Mouse (Mus musculus) brown adipose tissue, adult 24 weeks (tissue): ENCODE measurements at regions not wholly inside any gene's neighbourhood (a gene's known extent, or its start where the extent isn't known, plus 50 kb on each side); places are given as distances from the start of the nearest gene placed in this dataset.

Source experiments
- H3K27ac ChIP-seq: fragments of 200-500 bp; replicated peaks from 2 replicates; pipeline ENCODE4 v1.5.1; 2012; ENCODE audit warnings: low read depth, mild to moderate bottlenecking, low read length
- H3K4me1 ChIP-seq: fragments of 200-500 bp; 2 replicates; pipeline ENCODE4 v1.6.1; 2012; ENCODE audit warnings: low read length, mixed read lengths; ENCODE audit not compliant: control insufficient read depth, insufficient read depth, insufficient read length
- H3K4me3 ChIP-seq: fragments of 200-500 bp; 2 replicates; pipeline ENCODE4 v1.5.1; 2012; ENCODE audit warnings: low read depth, mild to moderate bottlenecking, low read length, moderate library complexity; ENCODE audit not compliant: insufficient read depth

DNA sequence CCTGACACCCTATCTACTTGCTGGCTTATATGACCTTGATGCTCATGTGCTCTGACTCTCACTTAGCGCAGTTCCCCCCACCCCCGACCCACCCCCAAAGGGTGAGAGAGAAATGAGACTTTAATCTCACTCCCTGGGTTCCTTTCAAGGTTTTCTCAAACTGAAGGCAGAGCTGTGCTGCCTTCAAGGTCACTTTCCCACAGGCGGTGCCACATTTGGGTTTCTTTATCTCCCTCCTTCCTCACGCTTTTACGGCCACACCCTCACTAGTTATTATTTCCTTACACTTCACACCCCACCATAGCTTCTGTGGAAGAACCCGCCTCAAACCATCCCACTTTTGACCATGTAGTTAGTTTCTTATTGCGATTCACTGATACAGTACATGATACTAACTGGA, 244.1 kb upstream of the Nr5a2 start:
- Histone ChIP-seq H3K4me1 (no peaks in the 10 kb centered on the region), H3K27ac (no peak overlapping the region), H3K4me3 (no peak overlapping the region)

DNA sequence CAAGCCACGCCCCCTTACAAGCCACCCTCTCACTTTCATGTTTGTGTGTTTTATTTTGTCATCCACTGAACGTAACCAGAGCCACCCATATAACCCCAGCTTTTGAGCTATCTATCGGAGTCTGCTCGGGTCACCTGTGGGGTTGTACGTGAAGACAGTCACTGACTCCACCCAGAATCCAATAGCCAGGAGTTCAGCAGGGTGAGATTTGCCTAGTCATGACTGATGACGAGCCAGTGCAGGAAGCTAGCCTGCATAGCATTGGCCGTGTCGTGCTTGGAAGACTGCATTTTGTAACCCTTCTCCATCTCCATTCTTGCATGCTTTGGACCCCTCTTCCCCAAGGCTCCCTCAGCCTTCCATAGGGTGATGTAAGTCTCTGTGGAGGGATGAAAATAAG, 243.3 kb upstream of the Nr5a2 start:
- Histone ChIP-seq H3K4me3 (no peak overlapping the region), H3K4me1 (no peaks in the 10 kb centered on the region), H3K27ac (no peak overlapping the region)

DNA sequence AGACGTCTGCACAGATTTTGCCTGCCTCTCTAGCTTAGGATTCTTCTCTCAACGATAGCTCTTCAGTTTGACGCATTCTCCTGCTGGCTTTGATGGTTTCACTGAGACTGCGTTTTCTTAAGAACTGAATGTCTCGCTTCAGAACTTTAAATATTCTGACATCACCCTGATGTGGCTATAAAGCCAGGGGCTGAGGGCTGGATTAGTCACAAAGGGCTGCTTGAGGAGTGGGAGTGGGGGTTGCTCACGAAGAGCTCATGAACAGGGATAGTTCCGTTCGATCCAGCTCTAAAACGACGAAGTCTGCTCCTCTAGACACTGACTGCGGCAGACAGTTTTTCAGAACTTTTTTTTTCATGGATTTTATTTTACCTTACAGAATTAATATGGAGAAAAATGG, 240.7 kb upstream of the Nr5a2 start:
- Histone ChIP-seq H3K4me3 (no peak overlapping the region), H3K27ac (no peak overlapping the region), H3K4me1 (no peaks in the 10 kb centered on the region)

GRCm38 (mm10) chr1:137195962-137196361, 235.7 kb upstream of the Nr5a2 start:
- no peak overlapping the region for H3K4me3 ChIP-seq
- H3K4me1 ChIP-seq: no peaks in the 10 kb centered on the region
- H3K27ac ChIP-seq: no peak overlapping the region

- Histone ChIP-seq H3K27ac (no peak overlapping the region), H3K4me3 (no peak overlapping the region), H3K4me1 (no peaks in the 10 kb centered on the region)
Measured at GRCm38 (mm10) chr1:137195065-137195620, 234.9 kb upstream of the Nr5a2 start.

DNA sequence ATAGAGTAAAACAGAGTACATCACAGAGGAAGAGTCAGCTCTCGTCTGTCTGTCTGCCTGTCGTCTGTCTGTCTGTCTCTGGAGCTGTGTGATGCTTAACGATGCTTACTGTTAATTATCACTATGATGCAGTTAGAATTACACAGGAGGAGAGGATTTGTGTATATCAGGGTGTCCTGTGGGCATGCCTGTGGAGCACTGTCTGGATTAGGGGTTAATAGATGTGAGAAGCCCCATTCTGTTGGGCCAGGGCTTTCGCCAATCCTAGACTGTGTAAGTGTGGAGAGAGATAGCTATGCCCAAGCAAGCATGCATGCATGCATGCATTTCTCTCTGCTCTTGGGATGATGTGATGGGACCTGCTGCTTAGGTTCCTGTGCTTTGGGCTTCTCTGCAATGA, 218.0 kb upstream of the Nr5a2 start:
- Histone ChIP-seq H3K27ac (no peak overlapping the region), H3K4me1 (no peaks in the 10 kb centered on the region), H3K4me3 (no peak overlapping the region)

- H3K27ac ChIP-seq: no peak overlapping the region
- H3K4me1 ChIP-seq: no peaks in the 10 kb centered on the region
- no peak overlapping the region for H3K4me3 ChIP-seq
Measured at GRCm38 (mm10) chr1:137176696-137177095, 216.4 kb upstream of the Nr5a2 start.

GRCm38 (mm10) chr1:137174081-137174480, 213.8 kb upstream of the Nr5a2 start:
- Histone ChIP-seq H3K27ac (no peak overlapping the region), H3K4me1 (no peaks in the 10 kb centered on the region), H3K4me3 (no peak overlapping the region)

DNA sequence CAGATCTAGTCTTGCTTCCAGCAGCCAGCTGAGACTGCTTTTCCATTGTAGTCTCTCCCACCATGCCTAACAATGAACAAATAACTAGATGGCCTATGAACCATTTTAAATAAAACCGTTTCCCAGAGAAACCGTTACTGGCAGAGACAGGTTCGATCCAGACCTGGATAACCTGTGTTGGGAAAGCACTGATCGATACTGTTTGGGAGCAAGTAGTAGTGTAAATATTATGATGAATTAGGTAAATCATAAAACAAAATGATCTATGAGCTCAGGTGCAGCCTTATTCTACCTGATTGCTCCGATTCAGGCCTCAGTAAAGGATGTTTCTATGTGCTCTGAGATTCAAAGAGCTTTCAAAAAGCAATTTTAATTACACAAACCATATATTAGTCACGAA, 211.9 kb upstream of the Nr5a2 start:
- peaks cover 4% of the 10 kb centered on the region; the same call in 1 of the 2 replicates for H3K4me1 ChIP-seq
- no peak overlapping the region for H3K4me3 ChIP-seq
- no peak overlapping the region for H3K27ac ChIP-seq

- H3K27ac ChIP-seq: no peak overlapping the region
- no peak overlapping the region for H3K4me3 ChIP-seq
- H3K4me1 ChIP-seq: peaks cover 4% of the 10 kb centered on the region; the same call in 1 of the 2 replicates
Measured at GRCm38 (mm10) chr1:137171451-137171850, 211.2 kb upstream of the Nr5a2 start.

GRCm38 (mm10) chr1:137147891-137148290, 187.6 kb upstream of the Nr5a2 start:
- no peak overlapping the region for H3K27ac ChIP-seq
- no peaks in the 10 kb centered on the region for H3K4me1 ChIP-seq
- no peak overlapping the region for H3K4me3 ChIP-seq

GRCm38 (mm10) chr1:137141879-137142570, 181.8 kb upstream of the Nr5a2 start:
- Histone ChIP-seq H3K4me3 (no peak overlapping the region), H3K4me1 (no peaks in the 10 kb centered on the region), H3K27ac (no peak overlapping the region)

DNA sequence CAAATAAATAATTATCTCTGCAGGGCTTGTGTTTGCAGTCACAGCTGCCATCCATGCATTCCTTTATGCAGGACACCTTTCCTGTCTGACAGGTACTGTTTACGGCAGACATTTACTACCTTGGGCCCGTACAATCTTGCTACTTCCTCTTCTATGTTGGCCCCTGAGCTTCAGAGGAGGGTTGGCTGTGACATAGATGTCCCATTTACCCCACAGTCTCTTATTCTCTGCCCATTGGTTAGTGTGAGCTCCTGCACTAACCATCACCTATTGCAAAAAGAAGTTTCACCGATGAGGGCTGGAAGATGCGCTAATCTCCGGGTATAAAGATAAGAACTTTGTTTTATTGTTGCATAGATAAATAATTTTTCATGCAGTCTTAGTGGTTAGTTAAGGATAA, 181.1 kb upstream of the Nr5a2 start:
- no peak overlapping the region for H3K4me3 ChIP-seq
- H3K27ac ChIP-seq: no peak overlapping the region
- H3K4me1 ChIP-seq: no peaks in the 10 kb centered on the region

- no peak overlapping the region for H3K4me3 ChIP-seq
- no peaks in the 10 kb centered on the region for H3K4me1 ChIP-seq
- no peak overlapping the region for H3K27ac ChIP-seq
Measured at GRCm38 (mm10) chr1:137136156-137136555, 175.9 kb upstream of the Nr5a2 start.

GRCm38 (mm10) chr1:137133734-137134133, 173.5 kb upstream of the Nr5a2 start:
- H3K4me1 ChIP-seq: no peaks in the 10 kb centered on the region
- H3K4me3 ChIP-seq: no peak overlapping the region
- no peak overlapping the region for H3K27ac ChIP-seq

- no peak overlapping the region for H3K27ac ChIP-seq
- H3K4me3 ChIP-seq: no peak overlapping the region
- no peaks in the 10 kb centered on the region for H3K4me1 ChIP-seq
Measured at GRCm38 (mm10) chr1:137130264-137130663, 170.0 kb upstream of the Nr5a2 start.
